Mouse (Mus musculus) heart, postnatal 0 days (tissue): ENCODE data around the gene 1700029I15Rik. TPM values are rescaled to one million over a fixed set of nuclear protein-coding genes. Genes with fewer than 3 reads are reported as not detected.

Experiments
- ATAC-seq: fragments of 200-750 bp; cut with Nextera tagmentation; 2 replicates; pipeline ENCODE4 v1.8.0; 2017; ENCODE audit warnings: low read depth, moderate number of reproducible peaks, moderate library complexity; ENCODE audit not compliant: insufficient read depth
- DNase-seq: peaks from one replicate; pipeline ENCODE4 v3.0.0-alpha.2; 2016; ENCODE audit warnings: low spot score
- H3K27ac ChIP-seq: fragments of 300-500 bp; sonication (generic); 2 replicates; pipeline ENCODE4 v1.5.1; 2014; ENCODE audit warnings: low read depth, mild to moderate bottlenecking
- H3K27me3 ChIP-seq: fragments of 300-500 bp; sonication (generic); 2 replicates; pipeline ENCODE4 v1.6.1; 2014; ENCODE audit warnings: low read length, mixed read lengths; ENCODE audit not compliant: control insufficient read depth, insufficient read depth
- H3K36me3 ChIP-seq: fragments of 300-500 bp; sonication (generic); replicated peaks from 2 replicates; pipeline ENCODE4 v1.6.1; 2014; ENCODE audit warnings: low read length, mixed read lengths; ENCODE audit not compliant: control insufficient read depth, insufficient read depth
- H3K4me1 ChIP-seq: fragments of 300-500 bp; sonication (generic); 2 replicates; pipeline ENCODE4 v1.6.1; 2014; ENCODE audit warnings: antibody characterized with exemption; ENCODE audit not compliant: control insufficient read depth, insufficient read depth
- H3K4me2 ChIP-seq: fragments of 300-500 bp; sonication (generic); 2 replicates; pipeline ENCODE4 v1.6.1; 2014; ENCODE audit warnings: low read depth, mild to moderate bottlenecking, low read length, moderate library complexity
- H3K4me3 ChIP-seq: fragments of 300-500 bp; sonication (generic); 2 replicates; pipeline ENCODE4 v1.5.1; 2014; ENCODE audit warnings: low read depth, low read length
- H3K9ac ChIP-seq: fragments of 300-500 bp; sonication (generic); replicated peaks from 2 replicates; pipeline ENCODE4 v1.6.1; 2014; ENCODE audit warnings: low read depth, low read length, mixed read lengths
- H3K9me3 ChIP-seq: fragments of 300-500 bp; sonication (generic); replicated peaks from 2 replicates; pipeline ENCODE4 v1.6.1; 2016; ENCODE audit warnings: low read length; ENCODE audit not compliant: control insufficient read depth
- CTCF ChIP-seq: IDR thresholded peaks from 2 replicates; pipeline ENCODE4 v1.5.1; 2016; ENCODE audit warnings: antibody characterized with exemption, control low read depth, low read depth
- EP300 ChIP-seq: IDR thresholded peaks from 2 replicates; pipeline ENCODE4 v1.6.1; 2016; ENCODE audit warnings: antibody characterized with exemption, low read depth
- WGBS: fragments of 180-500 bp; shearing (Covaris S2); extraction: QIAGEN DNeasy Blood & Tissue Kit; methylation state at CpG from one replicate; pipeline ENCODE4 v1.1.7; 2014; 5-methylcytosine and 5-hydroxymethylcytosine counted together
- polyA plus RNA-seq: library from polyadenylated mRNA; unstranded; fragments of >200 nt; fragmentation: Nextera tagmentation; extraction: Ambion mirVana; gene quantifications from 2 replicates; pipeline ENCODE4 v1.2.1, GENCODE M21; 2015
- total RNA-seq: library from RNA; depleted of rRNA; stranded (reverse); fragments of >200 nt; gene quantifications from 2 replicates; pipeline ENCODE4 v1.2.3, GENCODE M21; 2014; ENCODE audit warnings: low replicate concordance

Gene 1700029I15Rik
- total and polyA plus RNA-seq, 2 experiments from 2014 or later: 0.87 to 2.8 TPM

DNA sequence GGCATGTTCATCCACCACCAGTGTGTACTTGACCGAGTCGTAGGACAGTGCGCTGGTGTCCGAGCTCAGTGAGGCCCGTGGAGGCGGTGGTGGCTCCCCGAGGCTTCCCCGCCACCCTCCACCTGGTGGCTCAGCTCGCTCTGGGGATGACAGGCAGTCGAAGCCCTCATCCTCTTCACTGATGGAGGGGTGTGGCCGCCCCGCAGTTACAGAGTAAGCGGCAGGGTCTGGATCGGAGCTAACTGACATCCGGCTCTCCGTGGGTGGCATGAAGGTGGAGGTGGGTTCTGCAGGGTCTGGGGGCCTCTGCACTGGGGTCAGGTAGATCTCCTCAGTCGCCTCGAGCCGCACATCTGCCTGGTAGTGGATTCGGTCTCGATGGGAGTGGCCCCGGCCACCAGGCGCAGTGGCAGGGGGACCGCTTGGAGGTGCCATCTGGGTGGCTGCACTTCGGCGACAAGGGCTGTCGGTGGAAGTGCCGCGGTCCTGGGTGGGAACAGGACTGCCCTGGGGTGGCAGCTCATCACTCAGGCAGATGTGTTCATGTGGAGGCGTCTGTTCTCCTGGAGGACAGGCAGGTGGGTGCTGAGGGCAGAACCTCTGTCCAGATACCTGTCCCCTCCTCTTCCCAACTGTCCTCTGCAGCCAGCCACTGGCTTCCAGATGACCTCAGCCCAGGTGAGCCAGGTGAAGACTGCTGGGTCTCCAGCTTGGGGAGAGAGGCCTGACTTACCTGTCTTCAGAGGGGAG, 4.7 kb downstream of the 1700029I15Rik start:
- Histone ChIP-seq H3K4me2 (no peak overlapping the region), H3K27me3 (peaks cover 22% of the 10 kb centered on the region), H3K36me3 (peaks cover 12% of the 10 kb centered on the region; the same call in 1 of the 2 replicates), H3K4me1 (peaks cover 10% of the 10 kb centered on the region), H3K9ac (no peak overlapping the region), H3K4me3 (no peak overlapping the region), H3K9me3 (no peaks in the 10 kb centered on the region), H3K27ac (no peak overlapping the region)
- ATAC-seq: no peak
- WGBS: 85% methylated on average over 30 of the region's 30 CpGs
- no peak for TF ChIP-seq EP300
- no peak for TF ChIP-seq CTCF
- DNase-seq: no peak

GRCm38 (mm10) chr2:92387646-92388045, 5.3 kb downstream of the 1700029I15Rik start:
- TF ChIP-seq CTCF (no peak), EP300 (no peak)
- no peak for DNase-seq
- H3K4me3 ChIP-seq: no peak overlapping the region
- 70% methylated on average over 4 of the region's 4 CpGs for WGBS
- peaks cover 5% of the 10 kb centered on the region; the same call in 1 of the 2 replicates for H3K36me3 ChIP-seq
- no peak overlapping the region for H3K4me2 ChIP-seq
- H3K4me1 ChIP-seq: peaks cover 16% of the 10 kb centered on the region
- H3K9ac ChIP-seq: no peak overlapping the region
- no peaks in the 10 kb centered on the region for H3K9me3 ChIP-seq
- ATAC-seq: no peak
- no peak overlapping the region for H3K27ac ChIP-seq
- peaks cover 24% of the 10 kb centered on the region for H3K27me3 ChIP-seq

DNA sequence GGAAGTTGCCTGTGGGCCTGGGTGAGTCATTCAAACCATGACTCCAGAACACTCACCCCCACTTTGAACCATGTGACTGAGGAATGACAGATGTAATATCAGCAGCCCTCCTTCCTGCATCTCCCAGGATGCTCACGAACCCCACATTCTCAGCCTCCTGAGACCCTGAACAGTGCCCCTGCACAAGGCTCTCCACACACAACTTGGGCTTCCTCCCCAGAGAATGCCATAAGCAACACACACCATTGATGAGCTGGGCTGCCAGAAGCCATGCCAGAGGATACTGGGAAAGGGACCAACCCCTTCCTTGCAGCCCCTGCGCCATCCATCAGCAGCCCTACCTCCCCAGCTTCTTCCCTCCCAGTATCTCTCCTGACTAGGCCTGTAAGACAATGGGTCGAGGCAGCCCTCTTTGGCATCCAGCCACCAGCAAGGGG, 5.8 kb downstream of the 1700029I15Rik start:
- Histone ChIP-seq H3K4me1 (peaks cover 16% of the 10 kb centered on the region), H3K27ac (no peak overlapping the region), H3K27me3 (peaks cover 28% of the 10 kb centered on the region), H3K36me3 (peaks cover under 1% of the 10 kb centered on the region; the same call in 1 of the 2 replicates), H3K4me3 (peak overlapping the region; percentile 57; the same call in 1 of the 2 replicates), H3K9ac (no peak overlapping the region), H3K4me2 (no peak overlapping the region), H3K9me3 (no peaks in the 10 kb centered on the region)
- DNase-seq (no peak), ATAC-seq (no peak)
- WGBS: 53% methylated on average over 3 of the region's 3 CpGs
- no peak for TF ChIP-seq CTCF
- TF ChIP-seq EP300: no peak

GRCm38 (mm10) chr2:92388891-92389641, 6.7 kb downstream of the 1700029I15Rik start:
- peak overlapping the region; percentile 41 for H3K9ac ChIP-seq
- H3K27me3 ChIP-seq: peaks cover 34% of the 10 kb centered on the region
- no peak for TF ChIP-seq EP300
- TF ChIP-seq CTCF: no peak
- peak; percentile 76 for ATAC-seq
- peak overlapping the region; percentile 48 for H3K27ac ChIP-seq
- peaks cover 16% of the 10 kb centered on the region for H3K4me1 ChIP-seq
- no peaks in the 10 kb centered on the region for H3K9me3 ChIP-seq
- H3K4me3 ChIP-seq: peak overlapping the region; percentile 57
- DNase-seq: peak; percentile 70
- peak overlapping the region; percentile 67 for H3K4me2 ChIP-seq
- no peaks in the 10 kb centered on the region for H3K36me3 ChIP-seq
- 3% methylated on average over 57 of the region's 62 CpGs for WGBS

DNA sequence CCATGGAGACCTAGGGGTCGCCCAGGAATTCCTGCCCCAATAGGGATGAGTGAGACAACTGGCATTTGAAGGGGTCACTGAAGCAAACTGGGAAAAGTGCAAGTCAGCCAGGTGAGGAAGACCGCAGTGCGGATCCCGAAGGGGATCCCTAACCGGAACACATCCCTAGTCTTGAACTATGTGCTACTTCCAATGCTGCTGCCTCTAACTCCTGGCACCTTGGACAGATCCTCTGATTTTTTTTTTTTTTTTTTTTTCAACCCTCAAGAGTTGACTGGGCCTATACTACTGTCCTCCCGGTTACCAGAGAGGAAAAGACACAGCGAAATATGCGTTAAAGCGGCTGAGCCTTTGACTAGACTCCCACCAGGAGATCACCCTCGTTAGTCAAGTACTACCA, 7.3 kb downstream of the 1700029I15Rik start:
- H3K27me3 ChIP-seq: peaks cover 39% of the 10 kb centered on the region
- no peak overlapping the region for H3K27ac ChIP-seq
- WGBS: 12% methylated on average over 10 of the region's 10 CpGs
- H3K9ac ChIP-seq: no peak overlapping the region; the same call in 1 of the 2 replicates
- TF ChIP-seq EP300 (no peak), CTCF (no peak)
- H3K36me3 ChIP-seq: no peaks in the 10 kb centered on the region
- DNase-seq: no peak
- H3K4me3 ChIP-seq: peak overlapping the region; percentile 57
- no peaks in the 10 kb centered on the region for H3K9me3 ChIP-seq
- H3K4me1 ChIP-seq: peaks cover 16% of the 10 kb centered on the region
- H3K4me2 ChIP-seq: peak overlapping the region; percentile 67
- ATAC-seq: 0 out of 2 replicates have a peak, but pooled peaks have one; percentile 1
